Mouse (Mus musculus): ENCODE measurements around the gene Cnot11. TPM values are rescaled to one million over a fixed set of nuclear protein-coding genes. Genes with fewer than 3 reads are reported as not detected.

Cnot11 gene
- polyA plus RNA-seq, 1 experiment from 2014 or later: 19.4 TPM

- Histone ChIP-seq H3K4me1 (peaks cover 19% of the 10 kb centered on the region), H3K36me3 (peaks cover 26% of the 10 kb centered on the region), H3K9ac (peak overlapping the region; percentile 82), H3K27me3 (no peaks in the 10 kb centered on the region), H3K4me3 (replicated peaks) (peak overlapping the region; percentile 90), H3K27ac (replicated peaks) (peak overlapping the region; percentile 91), H3K4me2 (replicated peaks) (peak overlapping the region; percentile 81), H3K9me3 (replicated peaks) (no peaks in the 10 kb centered on the region)
- under 1% methylated on average over 95 of the region's 100 CpGs for WGBS
- peak; percentile 91 for ATAC-seq (ENCODE audit: insufficient number of reproducible peaks, low FRiP score, low TSS enrichment, low read depth)
These were observed 921 bp downstream of the Cnot11 start for GRCm38 (mm10) chr1:39535515-39536311.

GRCm38 (mm10) chr1:39536701-39537100 lies 1.9 kb downstream of the Cnot11 start:
- peak overlapping the region; percentile 90 for H3K4me3 ChIP-seq (replicated peaks)

GRCm38 (mm10) chr1:39537631-39538380 lies 3.0 kb downstream of the Cnot11 start:
- no peaks in the 10 kb centered on the region for H3K27me3 ChIP-seq
- H3K4me1 ChIP-seq: peaks cover 19% of the 10 kb centered on the region
- no peak overlapping the region for H3K4me3 ChIP-seq (replicated peaks)
- ATAC-seq (ENCODE audit: insufficient number of reproducible peaks, low FRiP score, low TSS enrichment, low read depth): no peak
- no peak overlapping the region for H3K27ac ChIP-seq (replicated peaks)
- 82% methylated on average over 10 of the region's 10 CpGs for WGBS
- no peak overlapping the region for H3K4me2 ChIP-seq (replicated peaks)
- H3K9me3 ChIP-seq (replicated peaks): no peaks in the 10 kb centered on the region
- H3K36me3 ChIP-seq: peaks cover 31% of the 10 kb centered on the region
- H3K9ac ChIP-seq: no peak overlapping the region

More at GRCm38 (mm10) chr1:39536701-39537100, 1.9 kb downstream of the Cnot11 start:
- Histone ChIP-seq H3K4me1 (peaks cover 19% of the 10 kb centered on the region), H3K36me3 (peaks cover 31% of the 10 kb centered on the region), H3K9me3 (replicated peaks) (no peaks in the 10 kb centered on the region), H3K27me3 (no peaks in the 10 kb centered on the region), H3K27ac (replicated peaks) (no peak overlapping the region), H3K9ac (peak overlapping the region; percentile 82; the same call in 1 of the 2 replicates), H3K4me2 (replicated peaks) (peak overlapping the region; percentile 81)
- ATAC-seq (ENCODE audit: insufficient number of reproducible peaks, low FRiP score, low TSS enrichment, low read depth): no peak
- WGBS: 37% methylated on average over 7 of the region's 7 CpGs

- ATAC-seq (ENCODE audit: insufficient number of reproducible peaks, low FRiP score, low TSS enrichment, low read depth): no peak
- H3K9ac ChIP-seq: no peak overlapping the region
- H3K4me3 ChIP-seq (replicated peaks): no peak overlapping the region
- no peak overlapping the region for H3K4me2 ChIP-seq (replicated peaks)
- H3K27me3 ChIP-seq: no peaks in the 10 kb centered on the region
- peaks cover 53% of the 10 kb centered on the region for H3K36me3 ChIP-seq
- H3K9me3 ChIP-seq (replicated peaks): no peaks in the 10 kb centered on the region
- no peak overlapping the region for H3K27ac ChIP-seq (replicated peaks)
- H3K4me1 ChIP-seq: peaks cover 13% of the 10 kb centered on the region
These were observed 5.8 kb downstream of the Cnot11 start for GRCm38 (mm10) chr1:39540592-39540991.

GRCm38 (mm10) chr1:39545589-39545988 lies 10.8 kb downstream of the Cnot11 start:
- Histone ChIP-seq H3K4me1 (no peaks in the 10 kb centered on the region), H3K9me3 (replicated peaks) (no peaks in the 10 kb centered on the region), H3K27me3 (no peaks in the 10 kb centered on the region), H3K36me3 (peaks cover 59% of the 10 kb centered on the region), H3K27ac (replicated peaks) (no peak overlapping the region), H3K4me2 (replicated peaks) (no peak overlapping the region), H3K4me3 (replicated peaks) (no peak overlapping the region), H3K9ac (no peak overlapping the region)
- ATAC-seq (ENCODE audit: insufficient number of reproducible peaks, low FRiP score, low TSS enrichment, low read depth): no peak
- 80% methylated on average over 7 of the region's 7 CpGs for WGBS

GRCm38 (mm10) chr1:39546160-39546866 lies 11.5 kb downstream of the Cnot11 start:
- Histone ChIP-seq H3K4me2 (replicated peaks) (no peak overlapping the region), H3K27me3 (no peaks in the 10 kb centered on the region), H3K4me1 (no peaks in the 10 kb centered on the region), H3K9me3 (replicated peaks) (no peaks in the 10 kb centered on the region), H3K27ac (replicated peaks) (no peak overlapping the region), H3K36me3 (peaks cover 56% of the 10 kb centered on the region), H3K9ac (no peak overlapping the region), H3K4me3 (replicated peaks) (no peak overlapping the region)
- ATAC-seq (ENCODE audit: insufficient number of reproducible peaks, low FRiP score, low TSS enrichment, low read depth): no peak
- WGBS: 88% methylated on average over 6 of the region's 6 CpGs

GRCm38 (mm10) chr1:39547238-39547637 lies 12.4 kb downstream of the Cnot11 start:
- ATAC-seq (ENCODE audit: insufficient number of reproducible peaks, low FRiP score, low TSS enrichment, low read depth): no peak
- no peaks in the 10 kb centered on the region for H3K4me1 ChIP-seq
- no peak overlapping the region for H3K4me3 ChIP-seq (replicated peaks)
- no peak overlapping the region for H3K9ac ChIP-seq
- no peak overlapping the region for H3K27ac ChIP-seq (replicated peaks)
- no peaks in the 10 kb centered on the region for H3K27me3 ChIP-seq
- no peaks in the 10 kb centered on the region for H3K9me3 ChIP-seq (replicated peaks)
- H3K4me2 ChIP-seq (replicated peaks): no peak overlapping the region
- WGBS: 66% methylated on average over 2 of the region's 2 CpGs
- peaks cover 60% of the 10 kb centered on the region for H3K36me3 ChIP-seq

- Histone ChIP-seq H3K9me3 (replicated peaks) (no peaks in the 10 kb centered on the region), H3K4me3 (replicated peaks) (no peak overlapping the region), H3K4me1 (no peaks in the 10 kb centered on the region), H3K36me3 (peaks cover 54% of the 10 kb centered on the region), H3K27ac (replicated peaks) (no peak overlapping the region), H3K9ac (no peak overlapping the region), H3K27me3 (no peaks in the 10 kb centered on the region), H3K4me2 (replicated peaks) (no peak overlapping the region)
- ATAC-seq (ENCODE audit: insufficient number of reproducible peaks, low FRiP score, low TSS enrichment, low read depth): no peak
- 69% methylated on average over 2 of the region's 2 CpGs for WGBS
These were observed 15.0 kb downstream of the Cnot11 start for GRCm38 (mm10) chr1:39549831-39550230.

GRCm38 (mm10) chr1:39555556-39556415 lies 21.0 kb downstream of the Cnot11 start:
- H3K4me1 ChIP-seq: no peaks in the 10 kb centered on the region
- WGBS: 52% methylated on average over 9 of the region's 9 CpGs
- ATAC-seq (ENCODE audit: insufficient number of reproducible peaks, low FRiP score, low TSS enrichment, low read depth): no peak
- H3K4me2 ChIP-seq (replicated peaks): no peak overlapping the region
- H3K4me3 ChIP-seq (replicated peaks): no peak overlapping the region
- H3K27me3 ChIP-seq: no peaks in the 10 kb centered on the region
- H3K27ac ChIP-seq (replicated peaks): no peak overlapping the region; the same call in 1 of the 2 replicates
- no peaks in the 10 kb centered on the region for H3K9me3 ChIP-seq (replicated peaks)
- no peak overlapping the region for H3K9ac ChIP-seq
- H3K36me3 ChIP-seq: peaks cover 46% of the 10 kb centered on the region

- WGBS: 95% methylated on average over 2 of the region's 2 CpGs
- no peak overlapping the region for H3K4me2 ChIP-seq (replicated peaks)
- H3K9me3 ChIP-seq (replicated peaks): no peaks in the 10 kb centered on the region
- H3K36me3 ChIP-seq: peaks cover 44% of the 10 kb centered on the region
- no peak overlapping the region for H3K4me3 ChIP-seq (replicated peaks)
- H3K27ac ChIP-seq (replicated peaks): no peak overlapping the region
- H3K4me1 ChIP-seq: no peaks in the 10 kb centered on the region
- no peak overlapping the region for H3K9ac ChIP-seq
- ATAC-seq (ENCODE audit: insufficient number of reproducible peaks, low FRiP score, low TSS enrichment, low read depth): no peak
- no peaks in the 10 kb centered on the region for H3K27me3 ChIP-seq
These were observed 24.2 kb downstream of the Cnot11 start for GRCm38 (mm10) chr1:39559009-39559408.

Data from embryonic facial prominence, embryonic 15.5 days (tissue).